Mouse (Mus musculus): ENCODE measurements around the gene Ddx47. TPM values are rescaled to one million over a fixed set of nuclear protein-coding genes. Genes with fewer than 3 reads are reported as not detected.

Gene Ddx47
- polyA plus RNA-seq, 1 experiment = 96.2 TPM

DNA sequence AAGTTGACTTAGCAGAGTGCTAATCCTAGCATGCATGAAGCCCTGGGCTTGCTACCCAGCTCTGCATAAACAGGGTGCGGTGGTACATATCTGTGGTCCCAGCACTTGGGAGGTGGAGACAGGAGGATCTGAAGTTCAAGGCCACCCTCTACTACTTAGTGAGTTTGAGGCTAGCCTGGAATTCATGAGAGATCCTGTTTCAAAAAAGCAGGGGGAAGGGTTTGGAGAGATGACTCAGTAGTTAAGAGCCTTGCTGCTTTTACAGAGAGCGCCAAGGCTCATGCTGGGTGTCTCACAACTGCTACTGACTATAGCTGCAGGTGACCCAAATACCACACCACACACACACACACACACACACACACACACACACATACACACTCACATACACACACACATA lies 41.9 kb upstream of the Ddx47 start:
- no peak for DNase-seq
- TF ChIP-seq POLR2A (IDR thresholded peaks at IDR 0.05; ENCODE audit: control insufficient read depth, extremely low read depth, insufficient read depth, low read length, poor library complexity) (no peak), CTCF (IDR thresholded peaks at IDR 0.05; ENCODE audit: borderline replicate concordance, control insufficient read depth, extremely low read depth, insufficient read depth, low read length, poor library complexity) (no peak)
- 94% methylated on average over 2 of the region's 2 CpGs for WGBS
- H3K4me1 ChIP-seq (replicated peaks; ENCODE audit: control insufficient read depth, insufficient read depth, low read length) = peaks cover 14% of the 10 kb centered on the region
- H3K36me3 ChIP-seq (ENCODE audit: control insufficient read depth, insufficient read depth, low read length) = 0 out of 2 replicates have a peak, but pooled peaks cover 4% of the 10 kb centered on the region
- no peaks in the 10 kb centered on the region for H3K27me3 ChIP-seq (ENCODE audit: control insufficient read depth, insufficient read depth, low read length)
- H3K4me3 ChIP-seq (ENCODE audit: control insufficient read depth, insufficient read depth, low read length) = no peak overlapping the region
- H3K27ac ChIP-seq (ENCODE audit: control insufficient read depth, insufficient read depth, low read length) = peak overlapping the region; percentile 27; the same call in 1 of the 2 replicates

- Histone ChIP-seq H3K4me3 (ENCODE audit: control insufficient read depth, insufficient read depth, low read length) (no peak overlapping the region), H3K27ac (ENCODE audit: control insufficient read depth, insufficient read depth, low read length) (no peak overlapping the region), H3K36me3 (ENCODE audit: control insufficient read depth, insufficient read depth, low read length) (no peaks in the 10 kb centered on the region), H3K4me1 (replicated peaks; ENCODE audit: control insufficient read depth, insufficient read depth, low read length) (peaks cover 9% of the 10 kb centered on the region), H3K27me3 (ENCODE audit: control insufficient read depth, insufficient read depth, low read length) (no peaks in the 10 kb centered on the region)
- no peak for DNase-seq
- WGBS = 84% methylated on average over 4 of the region's 4 CpGs
- no peak for TF ChIP-seq CTCF (IDR thresholded peaks at IDR 0.05; ENCODE audit: borderline replicate concordance, control insufficient read depth, extremely low read depth, insufficient read depth, low read length, poor library complexity)
- no peak for TF ChIP-seq POLR2A (IDR thresholded peaks at IDR 0.05; ENCODE audit: control insufficient read depth, extremely low read depth, insufficient read depth, low read length, poor library complexity)
Measured at GRCm38 (mm10) chr6:134972096-134972495, 39.3 kb upstream of the Ddx47 start.

- 87% methylated on average over 6 of the region's 6 CpGs for whole genome bisulfite sequencing
Measured at GRCm38 (mm10) chr6:134976628-134977027, 34.8 kb upstream of the Ddx47 start.

GRCm38 (mm10) chr6:134981231-134982062 lies 30.0 kb upstream of the Ddx47 start, which contains the start of gene Apold1:
Gene Apold1 (plus strand): TSS chr6:134981718.
- Histone ChIP-seq H3K27ac (ENCODE audit: control insufficient read depth, insufficient read depth, low read length) (peak within 1 kb of the TSS; percentile 81), H3K27me3 (ENCODE audit: control insufficient read depth, insufficient read depth, low read length) (no peaks in the 10 kb centered on the region), H3K4me1 (replicated peaks; ENCODE audit: control insufficient read depth, insufficient read depth, low read length) (peaks cover 34% of the 10 kb centered on the region), H3K36me3 (ENCODE audit: control insufficient read depth, insufficient read depth, low read length) (no peaks in the 10 kb centered on the region), H3K4me3 (ENCODE audit: control insufficient read depth, insufficient read depth, low read length) (0 out of 2 replicates have a peak within 1 kb of the TSS, but pooled peaks have one; percentile 10)
- 44% methylated on average over 22 of the region's 22 CpGs for WGBS
- peak; percentile 74 for DNase-seq
- TF ChIP-seq CTCF (IDR thresholded peaks at IDR 0.05; ENCODE audit: borderline replicate concordance, control insufficient read depth, extremely low read depth, insufficient read depth, low read length, poor library complexity) = no peak
- TF ChIP-seq POLR2A (IDR thresholded peaks at IDR 0.05; ENCODE audit: control insufficient read depth, extremely low read depth, insufficient read depth, low read length, poor library complexity) = peak; percentile 55

More at GRCm38 (mm10) chr6:134976628-134977027, 34.8 kb upstream of the Ddx47 start:
- H3K27me3 ChIP-seq (ENCODE audit: control insufficient read depth, insufficient read depth, low read length) = no peaks in the 10 kb centered on the region
- H3K4me1 ChIP-seq (replicated peaks; ENCODE audit: control insufficient read depth, insufficient read depth, low read length) = peaks cover 21% of the 10 kb centered on the region
- no peaks in the 10 kb centered on the region for H3K36me3 ChIP-seq (ENCODE audit: control insufficient read depth, insufficient read depth, low read length)
- no peak overlapping the region for H3K27ac ChIP-seq (ENCODE audit: control insufficient read depth, insufficient read depth, low read length)
- TF ChIP-seq POLR2A (IDR thresholded peaks at IDR 0.05; ENCODE audit: control insufficient read depth, extremely low read depth, insufficient read depth, low read length, poor library complexity) (no peak), CTCF (IDR thresholded peaks at IDR 0.05; ENCODE audit: borderline replicate concordance, control insufficient read depth, extremely low read depth, insufficient read depth, low read length, poor library complexity) (no peak)
- H3K4me3 ChIP-seq (ENCODE audit: control insufficient read depth, insufficient read depth, low read length) = no peak overlapping the region
- DNase-seq = no peak

- H3K4me3 ChIP-seq (ENCODE audit: control insufficient read depth, insufficient read depth, low read length) = peak overlapping the region; percentile 82
Measured at GRCm38 (mm10) chr6:134983529-134984370, 27.7 kb upstream of the Ddx47 start.

DNA sequence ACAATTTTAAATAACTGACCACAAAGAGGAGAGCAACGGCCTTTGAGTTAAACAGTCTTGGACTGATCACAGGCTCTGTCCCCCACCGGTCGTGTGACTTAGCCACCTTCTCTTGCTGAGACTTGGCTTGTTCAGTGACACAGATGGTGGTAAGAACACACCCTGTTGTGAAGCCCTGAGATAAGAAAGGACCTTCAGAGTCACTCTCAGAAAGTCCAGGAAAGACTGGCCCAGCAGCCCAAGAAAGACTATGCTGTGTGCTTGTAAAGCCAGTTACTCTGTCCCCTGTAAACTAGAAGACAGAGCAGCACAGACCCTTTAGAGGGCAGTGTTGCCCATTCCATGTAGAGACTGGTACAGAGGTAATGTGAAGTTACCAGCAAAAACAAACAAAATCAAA lies 26.7 kb upstream of the Ddx47 start:
- no peak overlapping the region for H3K27ac ChIP-seq (ENCODE audit: control insufficient read depth, insufficient read depth, low read length)
- H3K4me3 ChIP-seq (ENCODE audit: control insufficient read depth, insufficient read depth, low read length) = no peak overlapping the region
- peak; percentile 43 for DNase-seq

More at GRCm38 (mm10) chr6:134983529-134984370, 27.7 kb upstream of the Ddx47 start:
- peak; percentile 86 for DNase-seq
- WGBS = 7% methylated on average over 62 of the region's 62 CpGs
- peak; percentile 75; the same call in 1 of the 2 replicates for TF ChIP-seq CTCF (IDR thresholded peaks at IDR 0.05; ENCODE audit: borderline replicate concordance, control insufficient read depth, extremely low read depth, insufficient read depth, low read length, poor library complexity)
- no peak; the same call in 1 of the 2 replicates for TF ChIP-seq POLR2A (IDR thresholded peaks at IDR 0.05; ENCODE audit: control insufficient read depth, extremely low read depth, insufficient read depth, low read length, poor library complexity)
- H3K27me3 ChIP-seq (ENCODE audit: control insufficient read depth, insufficient read depth, low read length) = no peaks in the 10 kb centered on the region
- H3K4me1 ChIP-seq (replicated peaks; ENCODE audit: control insufficient read depth, insufficient read depth, low read length) = peaks cover 34% of the 10 kb centered on the region
- no peaks in the 10 kb centered on the region for H3K36me3 ChIP-seq (ENCODE audit: control insufficient read depth, insufficient read depth, low read length)
- no peak overlapping the region for H3K27ac ChIP-seq (ENCODE audit: control insufficient read depth, insufficient read depth, low read length)

More for the DNA sequence above, 26.7 kb upstream of the Ddx47 start:
- H3K4me1 ChIP-seq (replicated peaks; ENCODE audit: control insufficient read depth, insufficient read depth, low read length) = peaks cover 31% of the 10 kb centered on the region
- no peak for TF ChIP-seq CTCF (IDR thresholded peaks at IDR 0.05; ENCODE audit: borderline replicate concordance, control insufficient read depth, extremely low read depth, insufficient read depth, low read length, poor library complexity)
- no peak for TF ChIP-seq POLR2A (IDR thresholded peaks at IDR 0.05; ENCODE audit: control insufficient read depth, extremely low read depth, insufficient read depth, low read length, poor library complexity)
- H3K36me3 ChIP-seq (ENCODE audit: control insufficient read depth, insufficient read depth, low read length) = no peaks in the 10 kb centered on the region
- 85% methylated on average over 3 of the region's 3 CpGs for WGBS
- no peaks in the 10 kb centered on the region for H3K27me3 ChIP-seq (ENCODE audit: control insufficient read depth, insufficient read depth, low read length)

All from thymus, adult 2 months (tissue).